Mouse (Mus musculus) embryonic fibroblast, embryonic 13.5 days (primary cell): ENCODE data around the gene Ear1.
"Not testable (repeated sequence)": the region's sequence is repeated elsewhere in the genome, so short reads cannot be mapped to it uniquely, and the experiment has no call there.

Source experiments
- CTCF ChIP-seq: IDR thresholded peaks from 2 replicates; pipeline ENCODE4 v1.5.1; 2011; ENCODE audit warnings: mild to moderate bottlenecking, control low read depth, low read length, moderate library complexity, borderline replicate concordance; ENCODE audit not compliant: insufficient read depth
- POLR2A ChIP-seq: IDR thresholded peaks from 2 replicates; pipeline ENCODE4 v1.6.1; 2011; ENCODE audit warnings: low read depth, mild to moderate bottlenecking, control low read depth, low read length, moderate library complexity

DNA sequence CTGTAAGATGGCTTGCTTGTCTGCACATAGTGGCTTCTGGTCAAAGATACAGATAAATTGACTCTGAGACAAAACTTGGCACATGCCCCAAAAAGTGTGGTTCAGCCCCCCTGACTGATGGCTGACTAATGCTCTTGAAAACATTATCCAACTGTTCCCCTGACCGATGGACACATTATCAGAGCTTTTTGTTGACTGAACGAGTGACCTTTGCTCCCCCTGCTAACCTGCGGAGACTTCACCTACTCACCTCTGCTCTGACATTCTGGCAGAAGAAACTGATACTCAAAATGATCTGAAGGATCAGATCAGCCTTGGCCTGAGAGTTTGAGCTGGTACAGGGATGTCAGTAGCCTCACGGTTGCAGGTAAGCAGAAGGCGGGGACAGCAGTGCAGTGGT is 81.5 kb downstream of the Ear1 start:
- TF ChIP-seq POLR2A, CTCF: not testable (repeated sequence)
